Comparison of ENCODE assay signal across 25 mouse cellular contexts in genomic region chr15:91971411-91971810, GRCm38 (mm10).
DNase-seq lines count a peak whose midpoint lies in the region; ATAC-seq and TF ChIP-seq lines count a peak whose summit lies in the region.
"Had no signal": no experiment of that assay in that cellular context is flagged by ENCODE, and none has a peak within 500 bp of the region (broad histone marks: within the 10 kb centered on the region; RNA-seq: fewer than 3 reads in every experiment).

No protein-coding gene starts in this region.

- H3K36me3 ChIP-seq in hindbrain, embryonic 13.5 days, result no peaks in the 10 kb centered on the region
- no peaks in the 10 kb centered on the region for H3K36me3 ChIP-seq in hindbrain, postnatal 0 days (ENCODE audit: insufficient read depth, low read length)
- no peaks in the 10 kb centered on the region for H3K36me3 ChIP-seq in neural tube, embryonic 15.5 days
- H3K36me3 ChIP-seq in thymus, adult 2 months (ENCODE audit: control insufficient read depth, insufficient read depth, low read length), result no peaks in the 10 kb centered on the region
- H3K36me3 ChIP-seq: embryonic facial prominence, embryonic 13.5 days; embryonic facial prominence, embryonic 15.5 days; forebrain, embryonic 10.5 days; forebrain, embryonic 12.5 days had no signal

- no peak for TF ChIP-seq CTCF in hindbrain, postnatal 0 days (IDR thresholded peaks at IDR 0.05; ENCODE audit: low read depth)
- no peak for TF ChIP-seq CTCF in thymus, adult 2 months (IDR thresholded peaks at IDR 0.05; ENCODE audit: borderline replicate concordance, control insufficient read depth, extremely low read depth, insufficient read depth, low read length, poor library complexity)

- no peaks in the 10 kb centered on the region for H3K9me3 ChIP-seq in hindbrain, embryonic 13.5 days
- H3K9me3 ChIP-seq in hindbrain, postnatal 0 days (ENCODE audit: low read length), result no peaks in the 10 kb centered on the region
- H3K9me3 ChIP-seq in neural tube, embryonic 15.5 days (replicated peaks), result no peaks in the 10 kb centered on the region
- H3K9me3 ChIP-seq: embryonic facial prominence, embryonic 13.5 days; embryonic facial prominence, embryonic 15.5 days; forebrain, embryonic 10.5 days; forebrain, embryonic 12.5 days had no signal

- no peak for ATAC-seq in hindbrain, embryonic 13.5 days (ENCODE audit: low FRiP score)
- no peak for ATAC-seq in hindbrain, postnatal 0 days
- ATAC-seq in neural tube, embryonic 15.5 days (ENCODE audit: low FRiP score), result no peak
- ATAC-seq: forebrain, embryonic 14.5 days; forebrain, embryonic 16.5 days; Patski had no signal

- no peak overlapping the region for H3K27ac ChIP-seq in hindbrain, embryonic 13.5 days
- H3K27ac ChIP-seq in hindbrain, postnatal 0 days, result no peak overlapping the region
- H3K27ac ChIP-seq in neural tube, embryonic 15.5 days (replicated peaks), result no peak overlapping the region
- no peak overlapping the region for H3K27ac ChIP-seq in thymus, adult 2 months (ENCODE audit: control insufficient read depth, insufficient read depth, low read length)
- H3K27ac ChIP-seq: embryonic facial prominence, embryonic 13.5 days; embryonic facial prominence, embryonic 15.5 days; forebrain, embryonic 10.5 days; forebrain, embryonic 12.5 days had no signal

- no peak overlapping the region for H3K4me3 ChIP-seq in hindbrain, embryonic 13.5 days
- no peak overlapping the region for H3K4me3 ChIP-seq in hindbrain, postnatal 0 days (ENCODE audit: low read length)
- no peak overlapping the region for H3K4me3 ChIP-seq in neural tube, embryonic 15.5 days (replicated peaks)
- H3K4me3 ChIP-seq in thymus, adult 2 months (ENCODE audit: control insufficient read depth, insufficient read depth, low read length), result no peak overlapping the region
- H3K4me3 ChIP-seq: embryonic facial prominence, embryonic 13.5 days; embryonic facial prominence, embryonic 15.5 days; erythroblast, embryonic 14.5 days; forebrain, embryonic 10.5 days; forebrain, embryonic 12.5 days had no signal

- WGBS in hindbrain, embryonic 13.5 days, result 41% methylated on average over 3 of the region's 3 CpGs
- 43% methylated on average over 3 of the region's 3 CpGs for WGBS in hindbrain, postnatal 0 days
- WGBS in neural tube, embryonic 15.5 days, result 53% methylated on average over 3 of the region's 3 CpGs
- WGBS in thymus, adult 2 months, result 79% methylated on average over 3 of the region's 3 CpGs

- H3K4me2 ChIP-seq in hindbrain, embryonic 13.5 days, result 0 out of 2 replicates have a peak overlapping the region, but pooled peaks have one; percentile 11
- no peak overlapping the region for H3K4me2 ChIP-seq in hindbrain, postnatal 0 days (ENCODE audit: low read depth, low read length)
- peak overlapping the region; percentile 23; the same call in 1 of the 2 replicates for H3K4me2 ChIP-seq in neural tube, embryonic 15.5 days
- H3K4me2 ChIP-seq: embryonic facial prominence, embryonic 13.5 days; embryonic facial prominence, embryonic 15.5 days; forebrain, embryonic 12.5 days had no signal

- H3K9ac ChIP-seq in hindbrain, embryonic 13.5 days, result no peak overlapping the region
- no peak overlapping the region for H3K9ac ChIP-seq in hindbrain, postnatal 0 days (replicated peaks; ENCODE audit: low read length)
- no peak overlapping the region for H3K9ac ChIP-seq in neural tube, embryonic 15.5 days (replicated peaks)
- H3K9ac ChIP-seq: embryonic facial prominence, embryonic 13.5 days; embryonic facial prominence, embryonic 15.5 days; forebrain, embryonic 12.5 days had no signal

- no peaks in the 10 kb centered on the region for H3K27me3 ChIP-seq in hindbrain, embryonic 13.5 days
- H3K27me3 ChIP-seq in hindbrain, postnatal 0 days (ENCODE audit: insufficient read depth, low read length), result no peaks in the 10 kb centered on the region
- H3K27me3 ChIP-seq in neural tube, embryonic 15.5 days (replicated peaks), result no peaks in the 10 kb centered on the region
- no peaks in the 10 kb centered on the region for H3K27me3 ChIP-seq in thymus, adult 2 months (ENCODE audit: control insufficient read depth, insufficient read depth, low read length)

- DNase-seq in hindbrain, postnatal 0 days (ENCODE audit: low spot score), result no peak
- no peak for DNase-seq in neural tube, embryonic 10.5 days (ENCODE audit: extremely low spot score, low spot score)
- DNase-seq in Muller cell, postnatal 12 days (ENCODE audit: inconsistent ontology term), result peak; percentile 46
- peak; percentile 25 for DNase-seq in R1 (ENCODE audit: low read depth, low spot score)
- no peak for DNase-seq in thymus, adult 2 months
- no peak for DNase-seq in ovary, postnatal 14 days (ENCODE audit: low spot score)
- DNase-seq: adrenal gland, adult 2 months; adrenal gland, postnatal 10 days; adrenal gland, postnatal 25 days; cerebellum, adult 11 months; cerebellum, adult 18-20 months; cerebellum, adult 8-10 months; cerebellum, adult 9-11 months; cerebellum, postnatal 14 days; cerebellum, postnatal 36 days had no signal

- H3K4me1 ChIP-seq in hindbrain, embryonic 13.5 days (replicated peaks), result peaks cover 11% of the 10 kb centered on the region; the same call in 1 of the 2 replicates
- H3K4me1 ChIP-seq in hindbrain, postnatal 0 days (ENCODE audit: insufficient read depth, low read length), result peaks cover 3% of the 10 kb centered on the region; the same call in 1 of the 2 replicates
- no peaks in the 10 kb centered on the region for H3K4me1 ChIP-seq in neural tube, embryonic 15.5 days
- H3K4me1 ChIP-seq in thymus, adult 2 months (replicated peaks; ENCODE audit: control insufficient read depth, insufficient read depth, low read length), result no peaks in the 10 kb centered on the region
- H3K4me1 ChIP-seq: embryonic facial prominence, embryonic 13.5 days; embryonic facial prominence, embryonic 15.5 days had no signal

- TF ChIP-seq POLR2A in thymus, adult 2 months (IDR thresholded peaks at IDR 0.05; ENCODE audit: control insufficient read depth, extremely low read depth, insufficient read depth, low read length, poor library complexity), result no peak

Comparison
In these comparisons a context has a peak if more than half of its experiments do, and no peak if none do; other contexts are left out.
1. DNase-seq: peak in Muller cell, postnatal 12 days (single experiment) and R1 (single experiment); none in hindbrain, postnatal 0 days (single experiment), neural tube, embryonic 10.5 days (single experiment), thymus, adult 2 months (single experiment) and ovary, postnatal 14 days (single experiment).